Mouse (Mus musculus): Measurements from ENCODE around the gene Fam169a. TPM values are rescaled to one million over a fixed set of nuclear protein-coding genes. Genes with fewer than 3 reads are reported as not detected.
A peak's percentile ranks its signal among the peaks of the same experiment; 100 is the strongest.
"Not testable (repeated sequence)": the region's sequence is repeated elsewhere in the genome, so short reads cannot be mapped to it uniquely, and the experiment has no call there.

Fam169a gene
- polyA plus RNA-seq, 1 experiment: 1.4 TPM

DNA sequence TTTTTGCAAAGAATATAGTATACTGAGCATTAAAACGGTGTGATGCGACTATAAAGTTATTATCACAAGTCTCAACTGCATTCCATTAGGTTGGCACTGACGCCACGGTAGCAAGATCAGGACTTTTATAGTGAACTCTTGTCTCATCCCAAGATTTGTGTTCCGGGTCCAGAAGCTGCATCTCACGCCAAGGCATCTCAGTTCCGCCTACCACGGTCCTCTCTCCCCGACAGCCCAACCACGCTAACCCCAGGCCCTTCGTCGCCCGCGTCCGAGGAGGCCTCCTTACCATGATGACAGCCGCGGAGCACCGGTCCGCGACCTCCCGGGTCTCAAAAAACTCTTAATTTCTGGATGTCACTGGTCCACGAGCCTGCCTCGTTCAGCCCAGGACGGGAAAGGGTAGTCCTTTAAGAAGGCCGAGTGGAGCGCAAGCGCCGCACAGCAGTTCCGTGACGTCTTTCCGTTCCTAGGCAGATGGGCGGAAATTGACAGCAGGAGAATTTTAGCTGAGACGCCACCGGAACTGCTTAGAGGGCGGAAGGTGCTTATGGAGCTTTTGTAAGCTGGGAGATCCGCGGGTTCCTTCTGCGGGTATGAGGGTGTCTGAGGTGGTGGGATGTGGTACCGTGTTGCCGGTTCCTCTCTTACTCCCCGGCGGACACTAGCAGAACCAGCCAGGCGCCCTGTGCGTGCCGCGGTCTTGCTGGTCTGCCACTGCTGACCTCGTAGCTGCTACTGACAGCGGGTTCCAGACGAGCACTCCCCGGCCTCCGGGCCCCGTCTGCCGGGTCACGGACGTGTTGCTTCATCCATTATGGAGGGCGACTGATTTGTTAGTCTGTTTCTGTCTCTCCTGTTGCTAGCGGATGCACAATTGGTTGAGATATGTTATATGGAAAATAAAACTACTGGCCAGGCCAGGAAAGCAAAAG lies 70.6 kb downstream of the Fam169a start, which contains the start of the genes Gfm2 and Nsa2:
Gene Gfm2, plus strand, starts transcription at position 472 of the 935 bp plus-strand sequence.
Gene Nsa2, minus strand, starts transcription at position 472 of the 935 bp plus-strand sequence.
- WGBS: under 1% methylated on average over 57 of the region's 57 CpGs
- H3K4me1 ChIP-seq (ENCODE audit: control insufficient read depth, insufficient read depth, low read length): no peaks in the 10 kb centered on the region
- peak within 1 kb of the TSS; percentile 83 for H3K4me3 ChIP-seq (replicated peaks; ENCODE audit: control insufficient read depth, low read depth, low read length)
- TF ChIP-seq POLR2A (IDR thresholded peaks at IDR 0.05; ENCODE audit: borderline replicate concordance, control insufficient read depth, low read depth, low read length) (peak; percentile 17; the same call in 1 of the 2 replicates), CTCF (IDR thresholded peaks at IDR 0.05; ENCODE audit: control insufficient read depth, insufficient read depth, low read length) (no peak)
- peak within 1 kb of the TSS; percentile 89 for H3K27ac ChIP-seq (ENCODE audit: control insufficient read depth, insufficient read depth, low read depth, low read length, poor library complexity)

DNA sequence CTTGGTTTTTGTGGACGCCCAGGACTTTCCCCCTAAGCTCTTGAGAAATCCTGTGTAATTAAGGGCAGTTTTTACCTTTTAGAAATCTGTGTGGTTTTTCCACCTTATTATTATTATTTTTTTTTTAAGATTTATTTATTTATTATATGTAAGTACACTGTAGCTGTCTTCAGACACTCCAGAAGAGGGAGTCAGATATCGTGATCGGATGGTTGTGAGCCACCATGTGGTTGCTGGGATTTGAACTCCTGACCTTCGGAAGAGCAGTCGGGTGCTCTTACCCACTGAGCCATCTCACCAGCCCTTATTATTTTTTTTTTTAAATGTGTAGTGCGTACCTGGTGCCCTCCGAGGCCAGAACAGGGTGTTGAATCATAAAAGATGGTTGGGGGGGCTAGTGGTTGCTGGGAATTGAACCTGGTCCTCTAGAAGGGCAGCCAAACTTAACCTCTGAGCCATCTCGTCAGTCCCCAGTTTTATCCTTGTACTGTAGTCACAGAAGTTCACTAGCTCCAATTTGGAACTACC lies 71.4 kb downstream of the Fam169a start:
- H3K27ac ChIP-seq (ENCODE audit: control insufficient read depth, insufficient read depth, low read depth, low read length, poor library complexity); H3K4me1 ChIP-seq (ENCODE audit: control insufficient read depth, insufficient read depth, low read length): not testable (repeated sequence)
- H3K4me3 ChIP-seq (replicated peaks; ENCODE audit: control insufficient read depth, low read depth, low read length): peak overlapping the region; percentile 83
- WGBS: 28% methylated on average over 8 of the region's 8 CpGs

DNA sequence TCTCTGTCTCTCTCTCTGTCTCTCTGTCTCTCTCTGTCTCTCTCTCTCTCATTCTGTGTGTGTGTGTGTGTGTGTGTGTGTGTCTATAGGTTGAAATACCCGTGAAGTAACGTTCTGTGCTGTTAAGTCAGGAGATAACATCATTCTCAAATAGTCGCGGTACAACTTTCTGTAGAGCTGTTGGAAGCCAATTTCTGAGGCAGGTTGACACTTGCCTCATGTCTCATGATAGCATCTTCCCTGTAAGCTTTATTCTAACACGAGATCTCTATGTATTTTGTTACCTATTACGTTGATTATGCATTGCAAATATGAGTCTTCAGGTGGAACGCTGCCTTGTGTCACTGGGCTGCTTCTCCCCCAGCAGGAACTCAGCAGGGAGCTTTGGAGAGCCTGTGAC lies 75.2 kb downstream of the Fam169a start:
- Histone ChIP-seq H3K4me3 (replicated peaks; ENCODE audit: control insufficient read depth, low read depth, low read length) (no peak overlapping the region), H3K4me1 (ENCODE audit: control insufficient read depth, insufficient read depth, low read length) (no peaks in the 10 kb centered on the region), H3K27ac (ENCODE audit: control insufficient read depth, insufficient read depth, low read depth, low read length, poor library complexity) (no peak overlapping the region)
- TF ChIP-seq POLR2A (IDR thresholded peaks at IDR 0.05; ENCODE audit: borderline replicate concordance, control insufficient read depth, low read depth, low read length) (no peak), CTCF (IDR thresholded peaks at IDR 0.05; ENCODE audit: control insufficient read depth, insufficient read depth, low read length) (no peak)
- 84% methylated on average over 7 of the region's 7 CpGs for WGBS

DNA sequence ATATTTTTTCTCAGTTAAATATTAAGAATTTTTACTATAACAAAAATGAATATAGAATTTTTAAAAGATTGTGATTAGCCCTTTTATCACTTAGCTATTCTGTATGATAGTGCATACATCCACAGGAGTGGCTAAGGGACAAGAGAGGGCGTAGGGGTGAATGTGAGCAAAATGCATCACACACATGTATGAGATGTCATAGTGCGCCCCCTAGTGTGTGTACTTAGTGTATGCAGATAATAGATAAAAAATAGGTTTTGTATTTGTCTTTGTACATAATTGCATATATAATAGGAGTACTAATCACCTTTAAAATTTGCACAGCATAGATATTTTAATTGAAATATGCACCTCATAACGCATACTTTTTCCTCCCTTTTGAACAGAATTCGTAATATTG lies 78.7 kb downstream of the Fam169a start:
- 56% methylated on average over 4 of the region's 4 CpGs for WGBS
- TF ChIP-seq POLR2A (IDR thresholded peaks at IDR 0.05; ENCODE audit: borderline replicate concordance, control insufficient read depth, low read depth, low read length) (no peak), CTCF (IDR thresholded peaks at IDR 0.05; ENCODE audit: control insufficient read depth, insufficient read depth, low read length) (peak; percentile 42)

DNA sequence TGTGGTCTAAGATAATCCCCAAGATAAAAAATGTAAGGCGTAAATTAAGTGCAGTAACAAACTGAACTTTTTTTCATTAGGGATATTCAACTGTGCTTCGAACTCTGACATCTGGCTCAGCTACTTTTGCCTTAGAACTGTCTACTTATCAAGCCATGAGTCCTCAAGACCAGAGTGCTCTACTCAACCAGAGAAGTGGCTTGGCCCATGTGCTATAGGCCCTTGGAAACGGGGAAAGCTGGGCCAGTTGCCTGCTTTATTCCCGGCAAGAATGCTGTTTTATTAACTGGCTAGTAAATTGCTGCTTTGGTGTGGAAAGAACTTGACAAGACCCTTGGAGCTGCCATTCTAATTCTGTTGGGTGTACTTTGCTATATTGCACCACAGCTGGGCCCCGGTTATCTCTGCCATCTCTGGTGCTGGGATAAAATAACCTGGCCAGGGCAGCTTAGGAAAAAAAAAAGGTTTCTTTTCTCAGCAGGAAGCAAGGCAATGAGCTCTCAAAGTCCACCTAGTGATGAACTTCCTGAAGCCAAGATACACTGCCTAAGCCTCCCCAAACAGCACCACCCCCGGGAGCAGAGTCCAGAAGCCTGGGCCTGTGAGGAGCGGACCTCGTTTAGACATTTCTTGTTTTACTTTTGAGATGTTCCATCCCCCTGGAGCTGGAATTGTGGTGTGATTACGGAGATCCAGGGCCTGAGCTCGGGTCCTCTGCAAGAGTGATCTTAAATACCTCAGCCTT lies 108.6 kb downstream of the Fam169a start:
- TF ChIP-seq CTCF (IDR thresholded peaks at IDR 0.05; ENCODE audit: control insufficient read depth, insufficient read depth, low read length): no peak
- no peak for TF ChIP-seq POLR2A (IDR thresholded peaks at IDR 0.05; ENCODE audit: borderline replicate concordance, control insufficient read depth, low read depth, low read length)
- no peaks in the 10 kb centered on the region for H3K4me1 ChIP-seq (ENCODE audit: control insufficient read depth, insufficient read depth, low read length)
- WGBS: 86% methylated on average over 10 of the region's 10 CpGs

More for the DNA sequence above, 78.7 kb downstream of the Fam169a start:
- Histone ChIP-seq H3K4me1 (ENCODE audit: control insufficient read depth, insufficient read depth, low read length) (no peaks in the 10 kb centered on the region), H3K4me3 (replicated peaks; ENCODE audit: control insufficient read depth, low read depth, low read length) (no peak overlapping the region), H3K27ac (ENCODE audit: control insufficient read depth, insufficient read depth, low read depth, low read length, poor library complexity) (no peak overlapping the region)

DNA sequence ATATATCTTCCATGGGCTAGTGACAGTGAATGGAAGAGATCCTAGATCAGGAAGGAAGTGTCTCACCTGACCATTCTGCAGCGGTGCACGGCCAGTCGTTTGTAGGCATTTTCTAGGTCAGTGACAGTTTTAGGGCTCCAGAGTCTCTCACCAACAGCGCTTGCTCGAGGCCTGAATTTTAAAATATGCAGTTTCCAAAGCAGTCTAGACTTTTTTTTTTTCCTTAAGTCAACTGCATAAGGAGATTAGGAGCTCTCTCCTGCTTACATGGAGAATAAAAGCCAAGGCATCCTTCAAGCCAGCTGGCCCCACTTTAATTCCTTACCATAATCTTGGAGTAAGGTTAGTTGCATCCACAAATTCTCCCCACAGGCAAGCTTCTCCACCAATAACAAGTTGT lies 109.6 kb downstream of the Fam169a start:
- WGBS: 84% methylated on average over 5 of the region's 5 CpGs
- Histone ChIP-seq H3K4me1 (ENCODE audit: control insufficient read depth, insufficient read depth, low read length) (no peaks in the 10 kb centered on the region), H3K27ac (ENCODE audit: control insufficient read depth, insufficient read depth, low read depth, low read length, poor library complexity) (no peak overlapping the region), H3K4me3 (replicated peaks; ENCODE audit: control insufficient read depth, low read depth, low read length) (no peak overlapping the region)
- TF ChIP-seq POLR2A (IDR thresholded peaks at IDR 0.05; ENCODE audit: borderline replicate concordance, control insufficient read depth, low read depth, low read length) (no peak), CTCF (IDR thresholded peaks at IDR 0.05; ENCODE audit: control insufficient read depth, insufficient read depth, low read length) (no peak)

More for the DNA sequence above, 108.6 kb downstream of the Fam169a start:
- no peak overlapping the region for H3K4me3 ChIP-seq (replicated peaks; ENCODE audit: control insufficient read depth, low read depth, low read length)
- H3K27ac ChIP-seq (ENCODE audit: control insufficient read depth, insufficient read depth, low read depth, low read length, poor library complexity): no peak overlapping the region

DNA sequence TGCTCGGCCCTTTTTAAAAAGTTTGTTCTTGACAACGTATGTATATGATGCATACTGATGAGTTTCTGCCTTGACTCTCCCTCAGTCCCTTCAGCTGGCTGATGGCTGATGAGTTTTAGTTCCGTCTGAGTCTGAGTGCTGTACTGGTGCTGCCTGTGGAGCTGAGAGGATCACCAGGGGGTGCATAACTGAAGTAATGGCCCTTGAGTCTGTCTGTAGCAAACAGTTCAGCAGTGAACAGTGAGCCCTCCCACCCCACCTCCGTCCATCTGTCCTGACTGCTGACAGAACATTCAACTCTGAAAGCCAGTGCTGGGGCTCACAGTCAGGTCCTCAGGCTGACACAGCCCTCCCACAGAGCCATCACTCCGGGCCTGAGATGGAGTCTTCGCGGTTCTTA lies 111.9 kb downstream of the Fam169a start:
- no peak overlapping the region for H3K4me3 ChIP-seq (replicated peaks; ENCODE audit: control insufficient read depth, low read depth, low read length)
- TF ChIP-seq CTCF (IDR thresholded peaks at IDR 0.05; ENCODE audit: control insufficient read depth, insufficient read depth, low read length) (no peak), POLR2A (IDR thresholded peaks at IDR 0.05; ENCODE audit: borderline replicate concordance, control insufficient read depth, low read depth, low read length) (no peak)
- 88% methylated on average over 7 of the region's 7 CpGs for WGBS
- no peaks in the 10 kb centered on the region for H3K4me1 ChIP-seq (ENCODE audit: control insufficient read depth, insufficient read depth, low read length)
- H3K27ac ChIP-seq (ENCODE audit: control insufficient read depth, insufficient read depth, low read depth, low read length, poor library complexity): no peak overlapping the region

All from bone marrow, adult 2 months (tissue).